Mouse (Mus musculus): Measurements from ENCODE around the gene Efna5.

DNA sequence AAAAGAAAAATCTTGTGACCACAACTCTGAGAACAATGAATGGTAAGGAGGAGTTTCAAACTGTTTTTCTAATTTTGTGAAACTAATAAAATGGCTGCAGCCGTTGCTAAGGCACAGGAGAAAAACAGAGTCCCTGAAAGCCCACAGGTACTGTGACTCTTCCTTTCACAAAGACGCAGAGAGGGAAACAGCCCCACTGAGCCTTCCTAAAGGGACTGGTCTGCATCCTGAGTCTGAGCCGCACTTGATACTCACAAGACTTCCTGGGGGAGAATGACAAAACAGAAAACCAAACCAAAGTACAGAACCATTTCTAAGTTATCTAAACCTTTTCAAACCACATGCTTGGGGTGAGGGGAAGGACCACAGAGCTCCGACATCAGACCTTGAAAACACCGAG is 277.5 kb downstream of the Efna5 start:
- TF ChIP-seq CTCF (IDR thresholded peaks at IDR 0.05; ENCODE audit: low read depth, low read length) (no peak), POLR2A (IDR thresholded peaks at IDR 0.05; ENCODE audit: insufficient read depth, low read length) (no peak), EP300 (IDR thresholded peaks at IDR 0.05; ENCODE audit: insufficient read depth, low read depth, low read length) (no peak)
